In the genomic region with DNA sequence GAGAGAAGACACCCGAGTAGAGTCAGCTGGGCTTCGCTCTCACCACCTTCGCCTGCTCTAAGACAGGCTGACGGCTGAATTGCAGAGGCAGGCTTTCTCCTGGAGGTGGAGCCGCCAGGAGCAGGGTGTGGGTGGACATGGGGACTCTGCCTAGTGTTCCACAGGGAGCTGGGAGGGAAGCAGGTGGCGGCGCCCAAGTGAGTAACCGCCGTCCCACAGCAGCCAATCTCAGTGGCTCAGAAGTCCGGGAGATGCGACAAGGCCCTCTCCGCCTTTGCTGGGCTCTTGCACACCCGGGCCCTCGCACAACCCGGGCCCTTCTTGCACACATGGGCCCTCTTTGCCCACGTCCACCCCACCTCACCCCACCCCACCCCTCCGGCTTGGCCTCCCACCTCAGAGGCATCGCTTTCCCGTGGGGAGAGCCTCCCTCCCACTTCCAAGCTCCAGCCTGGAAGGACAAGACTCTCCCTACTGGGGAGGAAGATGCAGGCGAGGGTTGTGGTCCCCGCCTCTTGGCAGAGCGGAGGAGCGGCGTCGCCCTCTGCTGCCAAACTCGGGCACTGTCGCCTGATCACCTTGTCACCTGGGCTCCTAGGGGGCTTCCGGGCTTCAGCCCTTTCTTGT, we compare ENCODE assay signal across 9 mouse cellular contexts. TPM values are rescaled to one million over a fixed set of nuclear protein-coding genes. Genes with fewer than 3 reads are reported as not detected.
DNase-seq lines count a peak whose midpoint lies in the region; ATAC-seq and TF ChIP-seq lines count a peak whose summit lies in the region.
"Had no signal": no experiment of that assay in that cellular context is flagged by ENCODE, and none has a peak within 500 bp of the region (broad histone marks: within the 10 kb centered on the region; RNA-seq: fewer than 3 reads in every experiment).

No protein-coding gene starts in this region.

- H3K9me3 ChIP-seq in heart, embryonic 11.5 days (replicated peaks; ENCODE audit: control insufficient read depth, low read length), result no peaks in the 10 kb centered on the region
- H3K9me3 ChIP-seq in lung, postnatal 0 days (ENCODE audit: low read length), result no peaks in the 10 kb centered on the region

- no peak; the same call in 1 of the 2 replicates for ATAC-seq in heart, embryonic 11.5 days (replicated peaks; ENCODE audit: insufficient number of reproducible peaks, low FRiP score, low TSS enrichment)
- peak; percentile 23 for ATAC-seq in lung, postnatal 0 days

- DNase-seq in urinary bladder, postnatal 14 days (ENCODE audit: low spot score), result peak; percentile 57
- no peak for DNase-seq in urinary bladder, postnatal 36 days (ENCODE audit: low spot score in 2 of 2)
- peak; percentile 74 for DNase-seq in cerebellum, adult 9-10 months
- DNase-seq in kidney, postnatal 25 days, result peak; percentile 66 to 74
- DNase-seq in lung, postnatal 0 days (ENCODE audit: low spot score), result peak; percentile 70
- peak; percentile 73 to 80 for DNase-seq in right cerebral cortex, postnatal 10 days (ENCODE audit: low spot score in 2 of 2)
- DNase-seq in ovary, adult 18-20 months (ENCODE audit: low spot score), result no peak

- peak overlapping the region; percentile 61; the same call in 1 of the 2 replicates for H3K9ac ChIP-seq in heart, embryonic 11.5 days (ENCODE audit: low read depth, low read length)
- H3K9ac ChIP-seq in lung, postnatal 0 days (replicated peaks; ENCODE audit: low read depth), result no peak overlapping the region

- peak overlapping the region; percentile 33 for H3K4me3 ChIP-seq in heart, embryonic 11.5 days (ENCODE audit: low read depth, low read length)
- no peak overlapping the region for H3K4me3 ChIP-seq in lung, postnatal 0 days (ENCODE audit: low read depth, low read length)
- H3K4me3 ChIP-seq: erythroblast, embryonic 14.5 days had no signal

- TF ChIP-seq EP300 in lung, postnatal 0 days (IDR thresholded peaks at IDR 0.05), result no peak

- no peak overlapping the region for H3K27ac ChIP-seq in heart, embryonic 11.5 days (ENCODE audit: low read depth, low read length)
- H3K27ac ChIP-seq in lung, postnatal 0 days (ENCODE audit: low read length), result no peak overlapping the region

- H3K27me3 ChIP-seq in heart, embryonic 11.5 days (ENCODE audit: control insufficient read depth, insufficient read depth, low read length), result 0 out of 2 replicates have a peak, but pooled peaks cover 4% of the 10 kb centered on the region
- no peaks in the 10 kb centered on the region for H3K27me3 ChIP-seq in lung, postnatal 0 days (replicated peaks; ENCODE audit: insufficient read depth, low read length)

- TF ChIP-seq CTCF in lung, postnatal 0 days (IDR thresholded peaks at IDR 0.05), result peak; percentile 84

- 3% methylated on average over 28 of the region's 28 CpGs for WGBS in heart, embryonic 11.5 days (ENCODE audit: insufficient replicate concordance)
- WGBS in lung, postnatal 0 days, result 7% methylated on average over 28 of the region's 28 CpGs

- H3K4me2 ChIP-seq in heart, embryonic 11.5 days, result peak overlapping the region; percentile 72
- H3K4me2 ChIP-seq in lung, postnatal 0 days (replicated peaks; ENCODE audit: low read depth, low read length), result peak overlapping the region; percentile 43

- no peaks in the 10 kb centered on the region for H3K36me3 ChIP-seq in heart, embryonic 11.5 days (ENCODE audit: control insufficient read depth, insufficient read depth, low read length)
- H3K36me3 ChIP-seq in lung, postnatal 0 days (ENCODE audit: insufficient read depth, low read length), result no peaks in the 10 kb centered on the region

- peaks cover 24% of the 10 kb centered on the region for H3K4me1 ChIP-seq in heart, embryonic 11.5 days (ENCODE audit: control insufficient read depth, insufficient read depth, low read length)
- peaks cover 15% of the 10 kb centered on the region for H3K4me1 ChIP-seq in lung, postnatal 0 days (ENCODE audit: insufficient read depth, low read depth, low read length)

RNA-seq across cellular contexts. Expression of gene Grasp, which starts 15.0 kb away (rescaled TPM):
- 4.1 TPM in 2 replicates for polyA plus RNA-seq in heart, embryonic 11.5 days (2014; fragmentation: Nextera tagmentation; extraction: Ambion mirVana)
- 8.2 and 8.6 TPM in 2 replicates for polyA plus RNA-seq in lung, postnatal 0 days (2015; fragmentation: Nextera tagmentation; extraction: Ambion mirVana)

RNA-seq across cellular contexts. Expression of gene Nr4a1, which starts 15.1 kb away (rescaled TPM):
- 7.5 and 8.1 TPM in 2 replicates for polyA plus RNA-seq in heart, embryonic 11.5 days (2014; fragmentation: Nextera tagmentation; extraction: Ambion mirVana)
- polyA plus RNA-seq in lung, postnatal 0 days (2015; fragmentation: Nextera tagmentation; extraction: Ambion mirVana), result 7.8 and 11.8 TPM in 2 replicates

RNA-seq across cellular contexts. Expression of gene Atg101, which starts 45.1 kb away (rescaled TPM):
- 49.4 and 50.1 TPM in 2 replicates for polyA plus RNA-seq in heart, embryonic 11.5 days (2014; fragmentation: Nextera tagmentation; extraction: Ambion mirVana)
- polyA plus RNA-seq in lung, postnatal 0 days (2015; fragmentation: Nextera tagmentation; extraction: Ambion mirVana), result 73.1 and 74.2 TPM in 2 replicates

RNA-seq across cellular contexts. Expression of gene 6030408B16Rik, which starts 54.0 kb away (rescaled TPM):
- 1.3 and 2.2 TPM in 2 replicates for polyA plus RNA-seq in heart, embryonic 11.5 days (2014; fragmentation: Nextera tagmentation; extraction: Ambion mirVana)
- polyA plus RNA-seq in lung, postnatal 0 days (2015; fragmentation: Nextera tagmentation; extraction: Ambion mirVana), result 74.9 and 82.4 TPM in 2 replicates
- polyA plus RNA-seq: erythroblast, embryonic 14.5 days had no signal

Comparison
In these comparisons a context has a peak if more than half of its experiments do, and no peak if none do; other contexts are left out.
1. DNase-seq: peak in urinary bladder, postnatal 14 days (single experiment), cerebellum, adult 9-10 months (single experiment), kidney, postnatal 25 days (2 of 2), lung, postnatal 0 days (single experiment) and right cerebral cortex, postnatal 10 days (2 of 2); none in urinary bladder, postnatal 36 days (0 of 2) and ovary, adult 18-20 months (single experiment).